Mouse (Mus musculus): ENCODE data around the gene Nmnat3. TPM values are rescaled to one million over a fixed set of nuclear protein-coding genes. Genes with fewer than 3 reads are reported as not detected.
"Not testable (repeated sequence)": the region's sequence is repeated elsewhere in the genome, so short reads cannot be mapped to it uniquely, and the experiment has no call there.

Nmnat3 gene
- total RNA-seq (2012; rRNA removed): 0.48 and 0.62 TPM in 2 replicates

DNA sequence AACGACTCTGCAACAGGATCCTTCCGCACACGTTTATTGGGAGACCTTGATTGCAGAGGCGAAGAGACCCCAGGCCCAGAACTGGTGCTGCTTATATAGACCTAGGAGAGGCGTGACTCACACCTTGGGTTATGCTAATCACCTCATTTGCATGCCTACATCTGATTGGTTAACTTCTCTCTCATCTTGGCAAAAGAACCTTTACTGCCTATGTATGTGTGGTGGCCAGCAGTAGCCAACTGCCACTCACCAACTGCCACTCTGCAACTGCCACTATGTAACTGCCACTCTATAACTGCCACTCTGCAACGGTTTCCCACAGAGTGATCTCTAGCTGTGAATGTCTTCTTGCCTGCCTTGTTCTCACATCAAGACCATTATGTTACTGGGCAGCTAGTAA, at the start of gene Nmnat3:
Gene Nmnat3, plus strand, starts transcription at position 301 of the 400 bp plus-strand sequence.
- H3K36me3 ChIP-seq (ENCODE audit: control insufficient read depth, insufficient read depth, low read length, poor library complexity, severe bottlenecking); in situ Hi-C loops (cut with MboI; ENCODE audit: low sequenced_read_pairs in 2 of 2, unreplicated experiment in 2 of 2); H3K4me3 ChIP-seq (ENCODE audit: insufficient read depth in 1 of 2, low read depth in 1 of 2, low read length in 2 of 2, poor library complexity in 1 of 2, severe bottlenecking in 1 of 2); H3K9me3 ChIP-seq (ENCODE audit: control insufficient read depth, insufficient read depth, low read depth, low read length); H3K27ac ChIP-seq (ENCODE audit: insufficient read depth, low read depth, low read length, poor library complexity, severe bottlenecking); H3K9ac ChIP-seq (ENCODE audit: insufficient read depth, low read depth, low read length, poor library complexity, severe bottlenecking); DNase-seq (ENCODE audit: low read depth, low spot score); H3K4me1 ChIP-seq (ENCODE audit: control insufficient read depth in 2 of 2, insufficient read depth in 2 of 2, low read length in 2 of 2, poor library complexity in 1 of 2): not testable (repeated sequence)

DNA sequence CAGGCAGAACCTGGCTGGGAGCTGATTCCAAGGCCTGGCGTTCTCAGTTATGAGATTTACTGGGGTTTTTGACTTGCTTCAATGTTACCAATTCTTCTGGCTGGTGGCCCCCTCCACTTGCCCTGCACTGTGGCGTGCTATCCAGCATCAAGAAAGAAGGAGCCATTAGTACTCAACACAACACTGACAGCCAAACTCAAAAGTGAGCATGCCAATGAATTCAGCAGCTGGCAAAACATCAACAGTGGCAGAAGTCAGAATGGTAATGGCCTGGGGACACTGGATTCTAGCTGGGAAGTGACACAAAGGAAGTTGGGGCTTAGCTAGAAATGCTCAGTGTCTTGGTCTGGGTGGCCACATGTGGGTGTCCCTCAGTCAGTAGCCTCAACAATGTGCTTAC, 43.8 kb upstream of the Nmnat3 start:
- Histone ChIP-seq H3K4me3 (ENCODE audit: insufficient read depth in 1 of 2, low read depth in 1 of 2, low read length in 2 of 2, poor library complexity in 1 of 2, severe bottlenecking in 1 of 2) (no peak overlapping the region), H3K9me3 (ENCODE audit: control insufficient read depth, insufficient read depth, low read depth, low read length) (no peaks in the 10 kb centered on the region), H3K9ac (ENCODE audit: insufficient read depth, low read depth, low read length, poor library complexity, severe bottlenecking) (no peak overlapping the region), H3K4me1 (ENCODE audit: control insufficient read depth in 2 of 2, insufficient read depth in 2 of 2, low read length in 2 of 2, poor library complexity in 1 of 2) (no peaks in the 10 kb centered on the region), H3K27ac (ENCODE audit: insufficient read depth, low read depth, low read length, poor library complexity, severe bottlenecking) (no peak overlapping the region), H3K36me3 (ENCODE audit: control insufficient read depth, insufficient read depth, low read length, poor library complexity, severe bottlenecking) (no peaks in the 10 kb centered on the region)
- no peak for TF ChIP-seq CHD2 (IDR thresholded peaks at IDR 0.05; ENCODE audit: low read depth, low read length)
- no peak for TF ChIP-seq ZNF384 (IDR thresholded peaks at IDR 0.05; ENCODE audit: low read depth, low read length)
- no peak for TF ChIP-seq HCFC1 (IDR thresholded peaks at IDR 0.05; ENCODE audit: borderline replicate concordance, insufficient read depth, low read length)
- no peak for TF ChIP-seq MAFK (IDR thresholded peaks at IDR 0.05; ENCODE audit: insufficient read depth, low read depth, low read length)
- TF ChIP-seq ZC3H11A (IDR thresholded peaks at IDR 0.05; ENCODE audit: borderline replicate concordance, low read depth, low read length): no peak
- in situ Hi-C loops (cut with MboI; ENCODE audit: low sequenced_read_pairs in 2 of 2, unreplicated experiment in 2 of 2): no loop called here
- DNase-seq (ENCODE audit: low read depth, low spot score): no peak

- Histone ChIP-seq H3K4me1 (ENCODE audit: control insufficient read depth in 2 of 2, insufficient read depth in 2 of 2, low read length in 2 of 2, poor library complexity in 1 of 2) (no peaks in the 10 kb centered on the region), H3K4me3 (ENCODE audit: insufficient read depth in 1 of 2, low read depth in 1 of 2, low read length in 2 of 2, poor library complexity in 1 of 2, severe bottlenecking in 1 of 2) (no peak overlapping the region), H3K9ac (ENCODE audit: insufficient read depth, low read depth, low read length, poor library complexity, severe bottlenecking) (no peak overlapping the region), H3K36me3 (ENCODE audit: control insufficient read depth, insufficient read depth, low read length, poor library complexity, severe bottlenecking) (no peaks in the 10 kb centered on the region), H3K9me3 (ENCODE audit: control insufficient read depth, insufficient read depth, low read depth, low read length) (no peaks in the 10 kb centered on the region), H3K27ac (ENCODE audit: insufficient read depth, low read depth, low read length, poor library complexity, severe bottlenecking) (no peak overlapping the region)
- DNase-seq (ENCODE audit: low read depth, low spot score): no peak
- in situ Hi-C loops (cut with MboI; ENCODE audit: low sequenced_read_pairs in 2 of 2, unreplicated experiment in 2 of 2): no loop called here
- no peak for TF ChIP-seq HCFC1 (IDR thresholded peaks at IDR 0.05; ENCODE audit: borderline replicate concordance, insufficient read depth, low read length)
- no peak for TF ChIP-seq MAFK (IDR thresholded peaks at IDR 0.05; ENCODE audit: insufficient read depth, low read depth, low read length)
Measured at GRCm38 (mm10) chr9:98244223-98244622, 43.0 kb upstream of the Nmnat3 start.

DNA sequence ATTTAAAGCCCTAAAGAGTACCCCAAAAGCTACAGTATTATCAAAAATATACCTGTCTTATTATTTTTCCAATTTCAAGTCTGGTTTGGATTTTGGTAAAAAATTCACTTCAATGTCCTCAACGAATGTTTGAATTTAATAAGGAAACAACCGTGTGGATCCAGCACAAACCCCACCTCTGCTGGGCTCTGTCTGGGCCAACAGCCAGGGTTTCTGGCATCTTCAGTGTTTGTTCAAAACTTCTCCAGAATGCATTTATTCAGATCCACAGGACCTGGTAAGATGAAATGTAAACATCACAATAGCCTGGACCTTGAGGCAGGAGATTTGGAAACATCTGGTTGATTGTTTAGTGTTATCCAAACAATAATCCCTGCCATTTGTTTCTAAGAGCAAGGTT, 42.0 kb upstream of the Nmnat3 start:
- DNase-seq (ENCODE audit: low read depth, low spot score): no peak
- H3K4me3 ChIP-seq (ENCODE audit: insufficient read depth in 1 of 2, low read depth in 1 of 2, low read length in 2 of 2, poor library complexity in 1 of 2, severe bottlenecking in 1 of 2): no peak overlapping the region
- no peaks in the 10 kb centered on the region for H3K36me3 ChIP-seq (ENCODE audit: control insufficient read depth, insufficient read depth, low read length, poor library complexity, severe bottlenecking)
- H3K4me1 ChIP-seq (ENCODE audit: control insufficient read depth in 2 of 2, insufficient read depth in 2 of 2, low read length in 2 of 2, poor library complexity in 1 of 2): no peaks in the 10 kb centered on the region
- no peak overlapping the region for H3K9ac ChIP-seq (ENCODE audit: insufficient read depth, low read depth, low read length, poor library complexity, severe bottlenecking)
- no peak overlapping the region for H3K27ac ChIP-seq (ENCODE audit: insufficient read depth, low read depth, low read length, poor library complexity, severe bottlenecking)
- TF ChIP-seq MAFK (IDR thresholded peaks at IDR 0.05; ENCODE audit: insufficient read depth, low read depth, low read length) (no peak), ZNF384 (IDR thresholded peaks at IDR 0.05; ENCODE audit: low read depth, low read length) (no peak), CHD2 (IDR thresholded peaks at IDR 0.05; ENCODE audit: low read depth, low read length) (no peak), ZC3H11A (IDR thresholded peaks at IDR 0.05; ENCODE audit: borderline replicate concordance, low read depth, low read length) (no peak), HCFC1 (IDR thresholded peaks at IDR 0.05; ENCODE audit: borderline replicate concordance, insufficient read depth, low read length) (no peak)
- no peaks in the 10 kb centered on the region for H3K9me3 ChIP-seq (ENCODE audit: control insufficient read depth, insufficient read depth, low read depth, low read length)
- in situ Hi-C loops (cut with MboI; ENCODE audit: low sequenced_read_pairs in 2 of 2, unreplicated experiment in 2 of 2): no loop called here

DNA sequence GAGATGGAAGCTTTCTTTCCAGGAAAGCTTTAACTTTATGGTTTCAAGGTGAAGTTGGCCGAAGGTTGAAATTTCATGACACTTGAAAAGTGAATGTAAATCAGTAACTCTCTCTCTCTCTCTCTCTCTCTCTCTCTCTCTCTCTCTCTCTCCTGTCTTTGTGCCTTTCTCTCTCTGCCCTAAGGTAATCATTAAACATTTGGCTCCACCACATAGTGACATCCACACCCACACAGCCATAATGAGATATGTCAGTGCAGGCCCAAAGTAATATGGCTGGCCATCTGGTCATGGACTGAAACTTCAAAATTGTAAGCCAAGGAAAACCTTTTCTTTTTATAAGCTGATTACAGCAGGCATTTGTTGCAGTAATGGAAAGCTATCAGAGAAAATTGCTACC, 40.9 kb upstream of the Nmnat3 start:
- Histone ChIP-seq H3K4me3 (ENCODE audit: insufficient read depth in 1 of 2, low read depth in 1 of 2, low read length in 2 of 2, poor library complexity in 1 of 2, severe bottlenecking in 1 of 2) (no peak overlapping the region), H3K9ac (ENCODE audit: insufficient read depth, low read depth, low read length, poor library complexity, severe bottlenecking) (no peak overlapping the region), H3K4me1 (ENCODE audit: control insufficient read depth in 2 of 2, insufficient read depth in 2 of 2, low read length in 2 of 2, poor library complexity in 1 of 2) (no peaks in the 10 kb centered on the region), H3K36me3 (ENCODE audit: control insufficient read depth, insufficient read depth, low read length, poor library complexity, severe bottlenecking) (no peaks in the 10 kb centered on the region), H3K9me3 (ENCODE audit: control insufficient read depth, insufficient read depth, low read depth, low read length) (no peaks in the 10 kb centered on the region), H3K27ac (ENCODE audit: insufficient read depth, low read depth, low read length, poor library complexity, severe bottlenecking) (no peak overlapping the region)
- TF ChIP-seq HCFC1 (IDR thresholded peaks at IDR 0.05; ENCODE audit: borderline replicate concordance, insufficient read depth, low read length) (no peak), ZNF384 (IDR thresholded peaks at IDR 0.05; ENCODE audit: low read depth, low read length) (no peak), MAFK (IDR thresholded peaks at IDR 0.05; ENCODE audit: insufficient read depth, low read depth, low read length) (no peak), CHD2 (IDR thresholded peaks at IDR 0.05; ENCODE audit: low read depth, low read length) (no peak), ZC3H11A (IDR thresholded peaks at IDR 0.05; ENCODE audit: borderline replicate concordance, low read depth, low read length) (no peak)
- DNase-seq (ENCODE audit: low read depth, low spot score): no peak
- in situ Hi-C loops (cut with MboI; ENCODE audit: low sequenced_read_pairs in 2 of 2, unreplicated experiment in 2 of 2): no loop called here
